Mouse (Mus musculus) ES-E14 (cell line): Measurements from ENCODE around the gene Aco2.
A peak's percentile ranks its signal among the peaks of the same experiment; 100 is the strongest.

ENCODE experiments used
- CHD2 ChIP-seq: IDR thresholded peaks from 2 replicates; pipeline ENCODE4 v1.6.1; 2014; ENCODE audit warnings: mild to moderate bottlenecking, low read depth, low read length, inconsistent platforms
- HCFC1 ChIP-seq: IDR thresholded peaks from 2 replicates; pipeline ENCODE4 v1.6.1; 2012; ENCODE audit warnings: low read length, inconsistent platforms, borderline replicate concordance; ENCODE audit not compliant: insufficient read depth
- ZNF384 ChIP-seq: IDR thresholded peaks from 2 replicates; pipeline ENCODE4 v1.6.1; 2012; ENCODE audit warnings: low read depth, low read length, inconsistent platforms

- TF ChIP-seq CHD2: no peak
- TF ChIP-seq HCFC1: no peak
- peak; percentile 86 for TF ChIP-seq ZNF384
These were observed 13.4 kb upstream of the Aco2 start, which contains the start of gene Tob2 for GRCm38 (mm10) chr15:81858517-81859329.
